Mouse (Mus musculus) embryonic stem cell, embryonic (primary cell): Measurements from ENCODE around the gene Nkx6-2.

Experiments used
- CTCF ChIA-PET, 4 experiments: fragments of 300-600 bp in 2 of 4; fragments of 350-600 bp in 2 of 4; sonication (Branson Sonifier 250); formaldehyde crosslinking; loops; one replicate each; lab custom pipeline; 2022; ENCODE audit warnings: inconsistent platforms in 2 of 4; lab: Charles Lee
- POLR2A ChIA-PET, 4 experiments: fragments of 300-600 bp in 2 of 4; fragments of 350-600 bp in 2 of 4; sonication (Branson Sonifier 250); formaldehyde crosslinking; loops; one replicate each; lab custom pipeline; 2022; ENCODE audit warnings: antibody characterized with exemption in 4 of 4, inconsistent platforms in 1 of 4; lab: Charles Lee

The Nkx6-2 gene

DNA sequence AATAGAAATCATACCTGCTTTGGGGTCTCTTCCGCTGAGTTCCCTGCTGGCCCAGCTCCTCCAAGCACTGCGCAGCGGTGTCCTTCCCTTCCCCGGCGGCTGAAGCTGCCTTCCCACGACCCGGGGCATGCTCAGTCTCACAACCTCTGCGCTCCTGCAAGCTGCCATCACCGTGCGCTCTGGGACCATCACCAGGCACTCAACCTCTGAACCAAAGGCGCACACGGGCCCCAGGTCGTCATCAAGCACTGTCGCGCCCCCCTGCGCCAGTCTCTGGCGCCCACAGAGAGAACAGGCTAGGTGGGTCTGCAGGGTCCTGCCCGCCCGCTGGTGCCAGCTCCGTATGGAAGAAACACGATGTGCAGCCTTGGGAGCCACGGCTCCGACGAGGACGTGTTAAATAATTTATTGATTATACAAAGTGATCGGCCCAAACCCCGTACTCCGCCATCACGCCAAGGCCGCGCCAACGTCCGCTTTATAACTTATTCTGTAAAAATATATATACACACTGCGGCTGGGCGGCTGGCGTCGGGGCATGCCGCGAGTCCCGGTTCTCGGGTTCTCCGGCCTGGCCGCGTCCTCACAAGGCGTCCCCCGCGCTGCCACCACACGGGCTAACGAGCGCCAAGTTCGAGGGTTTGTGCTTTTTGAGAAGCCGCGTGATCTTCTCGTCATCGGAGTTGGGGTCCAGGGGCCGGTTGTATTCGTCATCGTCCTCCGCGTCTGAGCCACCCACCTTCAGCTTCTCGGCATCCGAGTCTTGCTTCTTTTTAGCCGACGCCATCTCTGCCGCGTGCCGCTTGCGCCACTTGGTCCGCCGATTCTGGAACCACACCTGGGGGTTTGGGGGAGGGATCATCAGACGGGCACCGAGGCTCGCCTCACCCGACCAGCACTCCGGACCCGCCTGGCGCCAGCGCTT is 1.5 kb downstream of the Nkx6-2 start:
- ChIA-PET CTCF (interaction anchor here in 3 of 4 experiments (0.6 to 2.0 kb wide), 4 partner anchors 9 to 513 kb away, joined by 3 to 8 read pairs (median 4); no protein-coding TSS in a partner anchor), POLR2A (interaction anchor here in 3 of 4 experiments (0.6 to 2.8 kb wide), 8 partner anchors 9 to 335 kb away, joined by 3 to 25 read pairs (median 5); partner anchors contain the start of gene Pwwp2b (in 1 of the 3))

- ChIA-PET CTCF (interaction anchor here in 2 of 4 experiments (2.0 to 4.1 kb wide), 2 partner anchors 11 kb away, joined by 8 to 16 read pairs; no protein-coding TSS in a partner anchor), POLR2A (interaction anchor here in 1 of 4 experiments (1.4 to 2.8 kb wide), 2 partner anchors 11 to 18 kb away, joined by 3 to 25 read pairs; no protein-coding TSS in a partner anchor)
Observed at GRCm38 (mm10) chr7:139579261-139579905, 3.2 kb downstream of the Nkx6-2 start.

GRCm38 (mm10) chr7:139576064-139576686 is 6.4 kb downstream of the Nkx6-2 start:
- ChIA-PET POLR2A (interaction anchor here in 1 of 4 experiments (1.1 kb wide), 1 partner anchor 14 kb away, joined by 3 read pairs; no protein-coding TSS in a partner anchor), CTCF (interaction anchor here in 2 of 4 experiments (0.7 to 1.9 kb wide), 2 partner anchors 14 kb away, joined by 3 to 8 read pairs; no protein-coding TSS in a partner anchor)

DNA sequence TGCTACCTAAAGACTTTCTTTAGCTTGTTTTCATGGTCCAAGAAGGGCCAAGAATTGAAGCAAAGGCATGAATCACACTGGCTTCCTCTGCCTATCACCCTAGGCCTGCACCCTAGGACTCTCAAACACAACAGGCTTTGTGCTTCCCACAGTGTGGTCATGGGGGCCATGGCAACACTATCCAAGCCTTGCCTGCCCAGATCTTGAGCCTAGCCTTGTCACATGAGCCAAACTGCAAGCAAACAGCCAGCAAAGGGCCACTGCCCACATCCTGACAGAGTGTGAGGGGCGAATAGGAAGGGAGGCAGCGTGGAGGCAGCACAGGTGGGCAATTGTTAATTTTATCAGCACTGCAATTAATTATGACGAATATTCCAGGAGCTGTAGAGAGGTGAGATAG is 9.9 kb downstream of the Nkx6-2 start:
- POLR2A ChIA-PET = interaction anchor here in 1 of 4 experiments (1.2 kb wide), 1 partner anchor 9 kb away, joined by 3 read pairs; no protein-coding TSS in a partner anchor

DNA sequence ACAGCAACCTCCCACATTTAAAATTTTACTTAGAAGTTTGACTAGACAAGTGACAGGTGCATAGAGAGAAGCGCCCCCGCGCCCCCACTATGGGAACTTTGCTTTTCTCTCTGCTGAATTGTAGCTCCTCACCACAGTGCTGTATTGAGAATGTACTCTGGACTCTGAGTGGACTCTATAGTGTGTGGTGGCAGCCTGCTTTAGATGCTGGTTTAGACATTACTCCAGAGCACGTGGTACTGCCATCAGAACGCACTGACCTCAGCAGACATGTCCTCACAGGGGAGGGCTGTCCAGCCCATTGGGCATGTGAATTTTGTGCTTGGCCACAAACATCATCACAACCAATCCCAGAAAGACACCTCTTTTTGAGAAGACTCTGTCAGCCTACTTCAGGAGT is 11.8 kb downstream of the Nkx6-2 start:
- POLR2A ChIA-PET = interaction anchor here in 2 of 4 experiments (0.5 to 0.6 kb wide), 2 partner anchors 250 to 468 kb away, joined by 3 to 4 read pairs; no protein-coding TSS in a partner anchor
- CTCF ChIA-PET = no interaction called here

More for the DNA sequence above, 9.9 kb downstream of the Nkx6-2 start:
- CTCF ChIA-PET = interaction anchor here in 1 of 4 experiments (1.1 kb wide), 1 partner anchor 88 kb away, joined by 3 read pairs; no protein-coding TSS in a partner anchor

- CTCF ChIA-PET = no interaction called here
- POLR2A ChIA-PET = no interaction called here
Observed at GRCm38 (mm10) chr7:139566533-139566932, 16.1 kb downstream of the Nkx6-2 start.

- ChIA-PET POLR2A (interaction anchor here in 1 of 4 experiments (0.6 kb wide), 1 partner anchor 1285 kb away, joined by 3 read pairs; no protein-coding TSS in a partner anchor), CTCF (no interaction called here)
Observed at GRCm38 (mm10) chr7:139565998-139566397, 16.6 kb downstream of the Nkx6-2 start.

DNA sequence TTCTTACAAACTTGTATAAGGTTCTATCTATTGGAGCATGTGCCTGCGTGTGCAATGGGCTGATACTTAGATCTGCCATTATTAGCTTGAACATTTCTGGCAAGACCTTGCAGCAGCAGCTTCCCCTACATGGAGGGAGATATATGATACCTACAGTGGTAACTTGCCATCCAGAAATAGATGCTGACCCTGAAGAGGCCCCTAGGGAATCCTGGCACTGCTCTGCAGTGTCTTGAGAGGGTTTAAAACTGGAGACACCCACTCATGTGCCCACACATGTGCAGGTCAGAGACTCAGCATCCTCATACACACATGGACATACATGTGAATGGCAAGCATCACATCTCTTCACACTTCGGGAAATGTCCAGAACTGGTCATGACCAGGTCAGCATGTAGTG is 18.4 kb downstream of the Nkx6-2 start:
- POLR2A ChIA-PET = interaction anchor here in 2 of 4 experiments (0.6 to 1.6 kb wide), 2 partner anchors 13 to 354 kb away, joined by 4 to 7 read pairs; no protein-coding TSS in a partner anchor

GRCm38 (mm10) chr7:139563425-139563824 is 19.2 kb downstream of the Nkx6-2 start:
- ChIA-PET CTCF (interaction anchor here in 1 of 4 experiments (1.0 kb wide), 1 partner anchor 330 kb away, joined by 3 read pairs; no protein-coding TSS in a partner anchor), POLR2A (interaction anchor here in 2 of 4 experiments (0.6 to 1.6 kb wide), 4 partner anchors 10 to 353 kb away, joined by 3 to 7 read pairs (median 4); no protein-coding TSS in a partner anchor)

More for the DNA sequence above, 18.4 kb downstream of the Nkx6-2 start:
- CTCF ChIA-PET = no interaction called here

- ChIA-PET POLR2A (no interaction called here), CTCF (no interaction called here)
Observed at GRCm38 (mm10) chr7:139559659-139560058, 22.9 kb downstream of the Nkx6-2 start.

DNA sequence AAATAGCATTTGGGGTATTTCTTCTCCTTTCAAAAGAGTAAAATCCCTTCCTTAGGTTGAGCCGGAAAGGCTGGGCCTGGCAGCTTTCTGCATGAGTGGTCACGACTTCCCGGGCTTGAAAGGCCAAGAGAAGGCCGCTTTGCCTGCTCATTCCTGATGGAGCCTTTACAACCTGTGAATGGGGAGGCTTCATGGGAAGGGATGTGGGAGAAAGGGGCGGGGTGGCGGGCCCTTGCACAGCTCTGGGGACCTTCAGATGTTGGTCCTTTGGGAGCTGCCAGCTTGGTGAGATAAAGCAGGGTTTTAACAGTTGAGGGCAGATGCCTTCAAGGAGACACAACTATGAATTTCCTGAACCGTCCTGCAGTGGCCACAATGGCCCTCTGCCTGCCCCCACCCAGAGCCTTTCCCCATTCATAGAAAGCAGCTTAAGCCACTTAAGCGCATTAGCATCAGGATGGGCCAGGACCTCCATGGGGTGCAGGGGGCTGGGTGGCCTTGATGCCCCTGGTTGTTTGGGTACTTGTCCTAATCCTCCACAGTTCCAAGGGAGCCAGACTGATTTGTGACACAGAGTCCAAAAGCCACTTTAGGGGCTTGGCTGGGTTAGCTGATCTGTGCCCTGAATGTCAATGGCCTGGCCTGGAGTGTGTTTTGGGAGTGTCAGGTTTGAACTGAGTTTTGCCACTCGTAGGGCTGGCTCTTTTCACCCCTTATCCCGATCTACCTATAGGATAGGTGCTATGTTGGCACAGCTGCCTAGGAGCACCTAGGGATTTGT is 25.7 kb downstream of the Nkx6-2 start:
- POLR2A ChIA-PET = no interaction called here
- CTCF ChIA-PET = interaction anchor here in 3 of 4 experiments (0.5 to 0.7 kb wide), 4 partner anchors 33 to 715 kb away, joined by 3 to 5 read pairs (median 4); no protein-coding TSS in a partner anchor

DNA sequence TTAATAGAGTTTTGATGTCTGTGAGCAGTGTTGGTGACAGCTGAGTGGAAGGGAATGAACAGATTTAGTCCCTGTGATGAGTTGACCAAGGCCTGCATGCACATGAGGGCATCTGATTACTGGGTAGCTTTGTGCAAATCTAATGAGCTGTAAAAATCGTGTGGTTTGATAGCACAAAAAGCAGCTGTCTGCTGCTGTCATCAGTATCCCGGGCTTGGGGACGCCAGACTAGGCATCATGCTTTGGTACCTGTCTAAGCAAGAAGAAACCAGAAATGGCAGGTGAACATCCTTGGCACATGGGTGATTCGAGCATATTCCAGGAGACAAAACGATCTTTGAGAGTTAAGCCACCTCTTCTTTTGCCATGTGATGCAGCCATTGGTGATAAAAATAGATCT is 26.3 kb downstream of the Nkx6-2 start:
- CTCF ChIA-PET = interaction anchor here in 1 of 4 experiments (0.7 kb wide), 1 partner anchor 34 kb away, joined by 5 read pairs; no protein-coding TSS in a partner anchor
- POLR2A ChIA-PET = no interaction called here

DNA sequence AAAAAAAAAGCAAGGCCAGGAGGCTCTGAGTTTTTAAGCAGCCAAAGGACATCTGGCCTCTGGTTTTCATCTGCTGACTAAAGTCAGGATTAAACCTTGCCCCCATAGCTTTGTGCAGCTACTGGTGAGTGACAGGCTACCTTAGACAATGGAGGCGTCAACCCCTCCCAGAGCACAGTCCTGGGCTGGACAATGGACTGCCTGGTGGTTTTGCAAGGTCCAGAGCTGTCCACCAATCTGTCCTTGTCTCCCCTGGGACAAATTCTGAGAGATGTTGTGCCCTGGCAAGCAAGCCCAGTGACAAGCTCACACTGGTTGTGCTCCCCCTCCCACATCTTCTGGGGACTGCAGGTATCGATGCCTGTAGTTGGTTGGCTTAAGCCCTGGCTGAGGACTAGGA is 31.1 kb downstream of the Nkx6-2 start:
- ChIA-PET POLR2A (interaction anchor here in 1 of 4 experiments (0.6 to 1.3 kb wide), 2 partner anchors 12 to 418 kb away, joined by 3 to 7 read pairs; no protein-coding TSS in a partner anchor), CTCF (interaction anchor here in 2 of 4 experiments (0.7 to 1.3 kb wide), 3 partner anchors 84 to 248 kb away, joined by 3 to 4 read pairs (median 4); no protein-coding TSS in a partner anchor)

GRCm38 (mm10) chr7:139550086-139550783 is 32.4 kb downstream of the Nkx6-2 start:
- ChIA-PET POLR2A (interaction anchor here in 1 of 4 experiments (1.3 kb wide), 1 partner anchor 13 kb away, joined by 7 read pairs; no protein-coding TSS in a partner anchor), CTCF (interaction anchor here in 1 of 4 experiments (1.3 kb wide), 1 partner anchor 247 kb away, joined by 3 read pairs; no protein-coding TSS in a partner anchor)

- POLR2A ChIA-PET = interaction anchor here in 1 of 4 experiments (0.7 kb wide), 1 partner anchor 53 kb away, joined by 3 read pairs; no protein-coding TSS in a partner anchor
Observed at GRCm38 (mm10) chr7:139547325-139547724, 35.3 kb downstream of the Nkx6-2 start.

More at GRCm38 (mm10) chr7:139547325-139547724, 35.3 kb downstream of the Nkx6-2 start:
- CTCF ChIA-PET = no interaction called here
